Mouse (Mus musculus): Measurements from ENCODE around the gene Mical3. TPM values are rescaled to one million over a fixed set of nuclear protein-coding genes. Genes with fewer than 3 reads are reported as not detected.

Mical3 gene
- polyA plus RNA-seq, 1 experiment from 2014 or later: 28.6 TPM

GRCm38 (mm10) chr6:121035268-121035667 is 95.5 kb downstream of the Mical3 start:
- H3K9me3 ChIP-seq: no peaks in the 10 kb centered on the region
- H3K4me3 ChIP-seq: no peak overlapping the region
- no peak overlapping the region for H3K4me2 ChIP-seq (replicated peaks)
- H3K27me3 ChIP-seq: no peaks in the 10 kb centered on the region
- ATAC-seq (replicated peaks): no peak
- peaks cover 71% of the 10 kb centered on the region for H3K36me3 ChIP-seq
- H3K9ac ChIP-seq (replicated peaks): no peak overlapping the region
- 0 out of 2 replicates have a peak overlapping the region, but pooled peaks have one; percentile 27 for H3K27ac ChIP-seq (replicated peaks)
- 50% methylated on average over 12 of the region's 12 CpGs for WGBS
- H3K4me1 ChIP-seq: peaks cover 4% of the 10 kb centered on the region; the same call in 1 of the 2 replicates

- no peak overlapping the region for H3K4me2 ChIP-seq (replicated peaks)
- H3K27me3 ChIP-seq: no peaks in the 10 kb centered on the region
- ATAC-seq (replicated peaks): no peak
- no peak overlapping the region for H3K27ac ChIP-seq (replicated peaks)
- no peak overlapping the region for H3K4me3 ChIP-seq
- no peak overlapping the region for H3K9ac ChIP-seq (replicated peaks)
- no peaks in the 10 kb centered on the region for H3K4me1 ChIP-seq
- WGBS: 94% methylated on average over 3 of the region's 3 CpGs
- peaks cover 78% of the 10 kb centered on the region for H3K36me3 ChIP-seq
- no peaks in the 10 kb centered on the region for H3K9me3 ChIP-seq
These were observed 97.5 kb downstream of the Mical3 start for GRCm38 (mm10) chr6:121033250-121033649.

- no peaks in the 10 kb centered on the region for H3K27me3 ChIP-seq
- WGBS: 94% methylated on average over 7 of the region's 7 CpGs
- ATAC-seq (replicated peaks): no peak
These were observed 99.4 kb downstream of the Mical3 start for GRCm38 (mm10) chr6:121031370-121031769.

GRCm38 (mm10) chr6:121029897-121030589 is 100.8 kb downstream of the Mical3 start:
- H3K4me2 ChIP-seq (replicated peaks): no peak overlapping the region
- H3K36me3 ChIP-seq: peaks cover 52% of the 10 kb centered on the region
- no peaks in the 10 kb centered on the region for H3K27me3 ChIP-seq
- WGBS: 88% methylated on average over 19 of the region's 19 CpGs
- H3K9me3 ChIP-seq: no peaks in the 10 kb centered on the region
- H3K4me3 ChIP-seq: no peak overlapping the region
- no peak overlapping the region for H3K9ac ChIP-seq (replicated peaks)
- H3K27ac ChIP-seq (replicated peaks): no peak overlapping the region
- ATAC-seq (replicated peaks): no peak
- H3K4me1 ChIP-seq: peaks cover 12% of the 10 kb centered on the region

More at GRCm38 (mm10) chr6:121031370-121031769, 99.4 kb downstream of the Mical3 start:
- Histone ChIP-seq H3K4me1 (peaks cover 12% of the 10 kb centered on the region), H3K36me3 (peaks cover 63% of the 10 kb centered on the region), H3K9ac (replicated peaks) (no peak overlapping the region), H3K9me3 (no peaks in the 10 kb centered on the region), H3K4me2 (replicated peaks) (no peak overlapping the region), H3K27ac (replicated peaks) (no peak overlapping the region), H3K4me3 (no peak overlapping the region)

- Histone ChIP-seq H3K36me3 (peaks cover 49% of the 10 kb centered on the region), H3K4me3 (no peak overlapping the region), H3K4me2 (replicated peaks) (no peak overlapping the region), H3K9me3 (no peaks in the 10 kb centered on the region), H3K27me3 (no peaks in the 10 kb centered on the region), H3K4me1 (peaks cover 12% of the 10 kb centered on the region), H3K9ac (replicated peaks) (no peak overlapping the region), H3K27ac (replicated peaks) (no peak overlapping the region)
- WGBS: 96% methylated on average over 8 of the region's 8 CpGs
- ATAC-seq (replicated peaks): no peak
These were observed 102.3 kb downstream of the Mical3 start for GRCm38 (mm10) chr6:121028514-121028913.

- no peak; the same call in 1 of the 2 replicates for ATAC-seq (replicated peaks)
- Histone ChIP-seq H3K36me3 (peaks cover 40% of the 10 kb centered on the region), H3K4me2 (replicated peaks) (no peak overlapping the region), H3K9ac (replicated peaks) (no peak overlapping the region), H3K27ac (replicated peaks) (0 out of 2 replicates have a peak overlapping the region, but pooled peaks have one; percentile 4), H3K4me1 (peaks cover 12% of the 10 kb centered on the region), H3K27me3 (no peaks in the 10 kb centered on the region), H3K4me3 (no peak overlapping the region), H3K9me3 (no peaks in the 10 kb centered on the region)
- 46% methylated on average over 5 of the region's 5 CpGs for WGBS
These were observed 103.5 kb downstream of the Mical3 start for GRCm38 (mm10) chr6:121027314-121027713.

GRCm38 (mm10) chr6:121026866-121027265 is 103.9 kb downstream of the Mical3 start:
- ATAC-seq (replicated peaks): 0 out of 2 replicates have a peak, but pooled peaks have one; percentile 35
- H3K36me3 ChIP-seq: peaks cover 35% of the 10 kb centered on the region
- 45% methylated on average over 7 of the region's 7 CpGs for WGBS

GRCm38 (mm10) chr6:121026019-121026584 is 104.7 kb downstream of the Mical3 start:
- Histone ChIP-seq H3K27me3 (no peaks in the 10 kb centered on the region), H3K4me1 (peaks cover 12% of the 10 kb centered on the region), H3K9me3 (no peaks in the 10 kb centered on the region), H3K27ac (replicated peaks) (no peak overlapping the region), H3K9ac (replicated peaks) (no peak overlapping the region), H3K36me3 (peaks cover 39% of the 10 kb centered on the region), H3K4me2 (replicated peaks) (no peak overlapping the region), H3K4me3 (no peak overlapping the region)
- ATAC-seq (replicated peaks): no peak
- WGBS: 45% methylated on average over 10 of the region's 10 CpGs

More at GRCm38 (mm10) chr6:121026866-121027265, 103.9 kb downstream of the Mical3 start:
- H3K4me2 ChIP-seq (replicated peaks): no peak overlapping the region
- no peak overlapping the region for H3K4me3 ChIP-seq
- no peaks in the 10 kb centered on the region for H3K9me3 ChIP-seq
- H3K27ac ChIP-seq (replicated peaks): no peak overlapping the region
- no peak overlapping the region for H3K9ac ChIP-seq (replicated peaks)
- H3K4me1 ChIP-seq: peaks cover 12% of the 10 kb centered on the region
- H3K27me3 ChIP-seq: no peaks in the 10 kb centered on the region

GRCm38 (mm10) chr6:121018147-121018546 is 112.7 kb downstream of the Mical3 start:
- Histone ChIP-seq H3K9ac (replicated peaks) (no peak overlapping the region), H3K4me1 (no peaks in the 10 kb centered on the region), H3K4me3 (no peak overlapping the region), H3K27me3 (no peaks in the 10 kb centered on the region), H3K4me2 (replicated peaks) (no peak overlapping the region), H3K9me3 (no peaks in the 10 kb centered on the region), H3K36me3 (peaks cover 34% of the 10 kb centered on the region), H3K27ac (replicated peaks) (no peak overlapping the region)
- 100% methylated on average over 4 of the region's 4 CpGs for WGBS
- no peak for ATAC-seq (replicated peaks)

- Histone ChIP-seq H3K36me3 (peaks cover 35% of the 10 kb centered on the region), H3K27ac (replicated peaks) (no peak overlapping the region), H3K4me2 (replicated peaks) (no peak overlapping the region), H3K4me3 (no peak overlapping the region), H3K9me3 (no peaks in the 10 kb centered on the region), H3K27me3 (no peaks in the 10 kb centered on the region), H3K4me1 (no peaks in the 10 kb centered on the region), H3K9ac (replicated peaks) (no peak overlapping the region)
- no peak for ATAC-seq (replicated peaks)
- 81% methylated on average over 12 of the region's 12 CpGs for WGBS
These were observed 113.3 kb downstream of the Mical3 start for GRCm38 (mm10) chr6:121017436-121018031.

GRCm38 (mm10) chr6:121016097-121016496 is 114.7 kb downstream of the Mical3 start:
- no peak overlapping the region for H3K4me2 ChIP-seq (replicated peaks)
- H3K4me3 ChIP-seq: no peak overlapping the region
- H3K36me3 ChIP-seq: peaks cover 40% of the 10 kb centered on the region
- H3K9ac ChIP-seq (replicated peaks): no peak overlapping the region
- H3K9me3 ChIP-seq: no peaks in the 10 kb centered on the region
- no peaks in the 10 kb centered on the region for H3K4me1 ChIP-seq
- H3K27me3 ChIP-seq: no peaks in the 10 kb centered on the region
- WGBS: 84% methylated on average over 5 of the region's 5 CpGs
- no peak for ATAC-seq (replicated peaks)
- no peak overlapping the region for H3K27ac ChIP-seq (replicated peaks)

- Histone ChIP-seq H3K9ac (replicated peaks) (no peak overlapping the region), H3K36me3 (peaks cover 22% of the 10 kb centered on the region), H3K4me1 (no peaks in the 10 kb centered on the region), H3K4me3 (no peak overlapping the region), H3K27ac (replicated peaks) (no peak overlapping the region), H3K9me3 (no peaks in the 10 kb centered on the region), H3K4me2 (replicated peaks) (no peak overlapping the region), H3K27me3 (no peaks in the 10 kb centered on the region)
- 77% methylated on average over 11 of the region's 11 CpGs for WGBS
- no peak for ATAC-seq (replicated peaks)
These were observed 116.5 kb downstream of the Mical3 start for GRCm38 (mm10) chr6:121014339-121014738.

Measured in forebrain, embryonic 15.5 days (tissue).